Mouse (Mus musculus) testis, adult 2 months (tissue): ENCODE results near the gene Tmem30a. TPM values are rescaled to one million over a fixed set of nuclear protein-coding genes. Genes with fewer than 3 reads are reported as not detected.

ENCODE experiments used
- H3K27ac ChIP-seq: fragments of 200-500 bp; 2 replicates; pipeline ENCODE4 v1.5.1; 2012; ENCODE audit warnings: low read depth, low read length; ENCODE audit not compliant: control insufficient read depth, insufficient read depth
- H3K27me3 ChIP-seq: fragments of 200-500 bp; 2 replicates; pipeline ENCODE4 v1.6.1; 2012; ENCODE audit warnings: mild to moderate bottlenecking, low read length, moderate library complexity; ENCODE audit not compliant: control insufficient read depth, insufficient read depth
- H3K36me3 ChIP-seq: fragments of 200-500 bp; 2 replicates; pipeline ENCODE4 v1.6.1; 2012; ENCODE audit warnings: mild to moderate bottlenecking, low read length; ENCODE audit not compliant: control insufficient read depth, insufficient read depth
- H3K4me1 ChIP-seq: fragments of 200-500 bp; 2 replicates; pipeline ENCODE4 v1.6.1; 2012; ENCODE audit warnings: low read length; ENCODE audit not compliant: control insufficient read depth, insufficient read depth
- H3K4me3 ChIP-seq: fragments of 200-500 bp; 2 replicates; pipeline ENCODE4 v1.5.1; 2012; ENCODE audit warnings: low read depth, mild to moderate bottlenecking, low read length, moderate library complexity, mixed read lengths; ENCODE audit not compliant: control insufficient read depth
- CTCF ChIP-seq: fragments of 200-500 bp; IDR thresholded peaks from 2 replicates; pipeline ENCODE4 v1.5.1; 2012; ENCODE audit warnings: low read depth, mild to moderate bottlenecking, inconsistent platforms, low read length, moderate library complexity; ENCODE audit not compliant: control insufficient read depth, insufficient read depth, insufficient replicate concordance
- POLR2A ChIP-seq: fragments of 200-500 bp; IDR thresholded peaks from 2 replicates; pipeline ENCODE4 v1.6.1; 2012; ENCODE audit warnings: low read depth, mild to moderate bottlenecking, inconsistent platforms, low read length, moderate library complexity; ENCODE audit not compliant: control insufficient read depth
- polyA plus RNA-seq: library from polyadenylated mRNA; depleted of rRNA; stranded (reverse); fragments of >200 nt; gene quantifications from 2 replicates; pipeline ENCODE4 v1.2.3, GENCODE M21; 2012

The Tmem30a gene
- polyA plus RNA-seq, 1 experiment: 59.8 TPM

- Histone ChIP-seq H3K4me3 (no peak overlapping the region), H3K36me3 (no peaks in the 10 kb centered on the region), H3K4me1 (no peaks in the 10 kb centered on the region; the same call in 1 of the 2 replicates), H3K27me3 (no peaks in the 10 kb centered on the region), H3K27ac (no peak overlapping the region)
- TF ChIP-seq CTCF: no peak
- no peak for TF ChIP-seq POLR2A
These were observed 32.2 kb upstream of the Tmem30a start for GRCm38 (mm10) chr9:79825526-79825925.

- no peaks in the 10 kb centered on the region; the same call in 1 of the 2 replicates for H3K27me3 ChIP-seq
- peaks cover 9% of the 10 kb centered on the region for H3K4me1 ChIP-seq
- TF ChIP-seq CTCF (no peak), POLR2A (no peak)
- no peaks in the 10 kb centered on the region for H3K36me3 ChIP-seq
- H3K4me3 ChIP-seq: no peak overlapping the region
- H3K27ac ChIP-seq: no peak overlapping the region
These were observed 30.5 kb upstream of the Tmem30a start for GRCm38 (mm10) chr9:79823856-79824255.

GRCm38 (mm10) chr9:79823438-79823837 lies 30.1 kb upstream of the Tmem30a start:
- Histone ChIP-seq H3K4me1 (peaks cover 9% of the 10 kb centered on the region), H3K4me3 (no peak overlapping the region), H3K27ac (no peak overlapping the region), H3K27me3 (no peaks in the 10 kb centered on the region; the same call in 1 of the 2 replicates), H3K36me3 (no peaks in the 10 kb centered on the region)
- TF ChIP-seq CTCF: no peak
- no peak for TF ChIP-seq POLR2A

- Histone ChIP-seq H3K27me3 (no peaks in the 10 kb centered on the region; the same call in 1 of the 2 replicates), H3K4me3 (no peak overlapping the region), H3K36me3 (no peaks in the 10 kb centered on the region), H3K27ac (no peak overlapping the region), H3K4me1 (peaks cover 12% of the 10 kb centered on the region)
- TF ChIP-seq POLR2A (no peak), CTCF (no peak)
These were observed 23.2 kb upstream of the Tmem30a start for GRCm38 (mm10) chr9:79816464-79816863.

GRCm38 (mm10) chr9:79816013-79816412 lies 22.7 kb upstream of the Tmem30a start:
- Histone ChIP-seq H3K27ac (no peak overlapping the region), H3K36me3 (no peaks in the 10 kb centered on the region), H3K4me1 (peaks cover 12% of the 10 kb centered on the region), H3K27me3 (no peaks in the 10 kb centered on the region; the same call in 1 of the 2 replicates), H3K4me3 (no peak overlapping the region)
- TF ChIP-seq CTCF (no peak), POLR2A (no peak)

GRCm38 (mm10) chr9:79814592-79814991 lies 21.3 kb upstream of the Tmem30a start:
- no peak overlapping the region for H3K27ac ChIP-seq
- H3K4me3 ChIP-seq: no peak overlapping the region
- H3K36me3 ChIP-seq: no peaks in the 10 kb centered on the region
- H3K27me3 ChIP-seq: no peaks in the 10 kb centered on the region
- peaks cover 3% of the 10 kb centered on the region; the same call in 1 of the 2 replicates for H3K4me1 ChIP-seq
- no peak for TF ChIP-seq CTCF
- no peak for TF ChIP-seq POLR2A

- Histone ChIP-seq H3K27ac (no peak overlapping the region), H3K4me3 (no peak overlapping the region), H3K36me3 (no peaks in the 10 kb centered on the region), H3K27me3 (no peaks in the 10 kb centered on the region), H3K4me1 (peaks cover 5% of the 10 kb centered on the region)
- no peak for TF ChIP-seq POLR2A
- no peak for TF ChIP-seq CTCF
These were observed 17.9 kb upstream of the Tmem30a start for GRCm38 (mm10) chr9:79810969-79811902.

- no peak overlapping the region for H3K4me3 ChIP-seq
- no peak overlapping the region for H3K27ac ChIP-seq
- no peaks in the 10 kb centered on the region for H3K36me3 ChIP-seq
- TF ChIP-seq POLR2A: no peak
- TF ChIP-seq CTCF: no peak
- H3K4me1 ChIP-seq: peaks cover 5% of the 10 kb centered on the region
- no peaks in the 10 kb centered on the region for H3K27me3 ChIP-seq
These were observed 17.2 kb upstream of the Tmem30a start for GRCm38 (mm10) chr9:79810534-79810933.
